Mouse (Mus musculus): Measurements from ENCODE around the gene Tmem51.
"Not testable (repeated sequence)": the region's sequence is repeated elsewhere in the genome, so short reads cannot be mapped to it uniquely, and the experiment has no call there.

Gene Tmem51

GRCm38 (mm10) chr4:142024536-142024935, 59.6 kb downstream of the Tmem51 start:
- DNase-seq (ENCODE audit: low spot score in 2 of 2) = no peak

GRCm38 (mm10) chr4:142023166-142023565, 60.9 kb downstream of the Tmem51 start:
- DNase-seq (ENCODE audit: low spot score in 2 of 2) = no peak

- DNase-seq (ENCODE audit: low spot score in 2 of 2) = no peak
Measured at GRCm38 (mm10) chr4:142017686-142018085, 66.4 kb downstream of the Tmem51 start.

- DNase-seq (ENCODE audit: low spot score in 2 of 2) = peak; percentile 16 to 45
Measured at GRCm38 (mm10) chr4:142014659-142015608, 69.2 kb downstream of the Tmem51 start, which contains the start of gene Fhad1. Gene Fhad1, minus strand, starts transcription at chr4:142015082.

GRCm38 (mm10) chr4:142011236-142011635, 72.9 kb downstream of the Tmem51 start:
- no peak for DNase-seq (ENCODE audit: low spot score in 2 of 2)

GRCm38 (mm10) chr4:142010441-142010840, 73.7 kb downstream of the Tmem51 start:
- no peak for DNase-seq (ENCODE audit: low spot score in 2 of 2)

DNA sequence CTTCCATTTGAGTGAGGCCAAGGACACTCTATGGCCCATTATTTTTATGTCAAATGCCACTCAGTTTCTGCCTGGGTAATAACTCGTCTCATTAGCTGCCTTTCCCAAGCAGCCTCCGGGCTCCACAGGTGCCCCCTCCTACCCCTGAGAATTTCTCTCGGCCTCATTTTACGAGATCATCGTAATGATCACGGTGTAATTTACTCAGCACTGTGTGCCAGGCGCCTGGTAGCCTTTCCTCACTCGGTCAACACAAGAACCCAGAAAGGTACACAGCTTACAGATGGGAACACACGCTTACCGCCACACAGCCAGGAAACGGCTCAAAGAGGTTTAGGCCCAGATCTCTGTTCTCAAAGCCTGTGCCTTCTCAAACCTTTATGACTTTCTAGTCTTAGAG, 75.9 kb downstream of the Tmem51 start:
- no peak for DNase-seq (ENCODE audit: low spot score in 2 of 2)

- DNase-seq (ENCODE audit: low spot score in 2 of 2) = no peak
Measured at GRCm38 (mm10) chr4:142000581-142000980, 83.5 kb downstream of the Tmem51 start.

DNA sequence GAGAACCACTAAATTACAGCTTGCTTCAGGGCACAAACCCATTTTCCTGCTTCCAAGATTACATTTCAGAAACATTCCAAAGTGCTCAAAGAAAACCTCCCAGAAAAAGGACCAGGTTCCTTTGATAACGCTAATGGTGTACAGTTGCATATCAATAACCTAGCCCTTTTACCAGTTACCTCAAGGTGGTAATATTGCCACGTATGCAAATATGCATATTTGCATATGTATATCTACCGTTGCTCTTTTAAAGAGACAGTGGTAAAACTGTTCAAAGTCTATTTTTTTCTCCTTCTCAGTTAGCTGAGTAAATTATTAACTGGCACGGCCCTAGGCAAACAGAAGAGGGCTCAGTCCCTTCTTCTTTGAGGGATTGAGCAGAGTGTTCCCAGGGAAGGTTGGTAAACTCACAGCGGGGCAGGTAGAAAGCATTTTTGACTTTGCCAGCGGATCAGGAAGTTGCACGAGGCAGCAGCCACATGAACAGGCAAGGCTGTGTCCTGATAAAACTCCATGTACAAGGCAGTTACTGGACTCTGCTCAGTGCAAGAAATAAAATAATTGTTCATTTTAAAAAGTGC, 84.5 kb downstream of the Tmem51 start:
- no peak for DNase-seq (ENCODE audit: low spot score in 2 of 2)

GRCm38 (mm10) chr4:141998282-141998821, 85.8 kb downstream of the Tmem51 start:
- DNase-seq (ENCODE audit: low spot score in 2 of 2) = no peak

- no peak for DNase-seq (ENCODE audit: low spot score in 2 of 2)
Measured at GRCm38 (mm10) chr4:141996880-141997279, 87.2 kb downstream of the Tmem51 start.

GRCm38 (mm10) chr4:141996086-141996485, 88.0 kb downstream of the Tmem51 start:
- no peak for DNase-seq (ENCODE audit: low spot score in 2 of 2)

DNA sequence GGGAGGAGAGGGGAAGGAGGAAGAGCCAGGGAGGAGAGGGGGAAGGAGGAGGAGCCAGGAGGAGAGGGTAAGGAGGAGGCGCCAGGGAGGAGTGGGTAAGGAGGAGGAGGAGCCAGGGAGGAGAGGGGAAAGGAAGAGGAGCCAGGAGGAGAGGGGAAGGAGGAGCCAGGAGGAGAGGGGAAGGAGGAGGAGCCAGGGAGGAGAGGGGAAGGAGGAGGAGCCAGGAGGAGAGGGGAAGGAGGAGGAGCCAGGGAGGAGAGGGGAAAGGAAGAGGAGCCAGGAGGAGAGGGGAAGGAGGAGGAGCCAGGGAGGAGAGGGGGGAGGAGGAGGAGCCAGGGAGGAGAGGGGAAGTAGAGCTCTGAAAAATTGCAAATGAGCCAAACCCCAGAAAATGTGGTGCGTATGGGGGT, 90.0 kb downstream of the Tmem51 start:
- not testable (repeated sequence) for DNase-seq (ENCODE audit: low spot score in 2 of 2)

- DNase-seq (ENCODE audit: low spot score in 2 of 2) = no peak
Measured at GRCm38 (mm10) chr4:141993347-141994061, 90.6 kb downstream of the Tmem51 start.

GRCm38 (mm10) chr4:141992530-141993204, 91.4 kb downstream of the Tmem51 start:
- no peak for DNase-seq (ENCODE audit: low spot score in 2 of 2)

- no peak for DNase-seq (ENCODE audit: low spot score in 2 of 2)
Measured at GRCm38 (mm10) chr4:141988178-141988577, 95.9 kb downstream of the Tmem51 start.

GRCm38 (mm10) chr4:141983689-141984088, 100.4 kb downstream of the Tmem51 start:
- DNase-seq (ENCODE audit: low spot score in 2 of 2) = no peak

- DNase-seq (ENCODE audit: low spot score in 2 of 2) = no peak
Measured at GRCm38 (mm10) chr4:141981475-141981874, 102.6 kb downstream of the Tmem51 start.

Measured in right cerebral cortex, postnatal 36 days (tissue).